10 mouse cellular contexts compared by ENCODE assay signal in genomic region chr10:80464381-80465035, GRCm38 (mm10). TPM values are rescaled to one million over a fixed set of nuclear protein-coding genes. Genes with fewer than 3 reads are reported as not detected.
DNase-seq lines count a peak whose midpoint lies in the region; ATAC-seq and TF ChIP-seq lines count a peak whose summit lies in the region.
"Had no signal": no experiment of that assay in that cellular context is flagged by ENCODE, and none has a peak within 500 bp of the region (broad histone marks: within the 10 kb centered on the region; RNA-seq: fewer than 3 reads in every experiment).

No protein-coding gene starts in this region.

- no peaks in the 10 kb centered on the region for H3K36me3 ChIP-seq in stomach, embryonic 14.5 days (ENCODE audit: control insufficient read depth, insufficient read depth, low read length)
- H3K36me3 ChIP-seq in stomach, postnatal 0 days (ENCODE audit: control insufficient read depth, insufficient read depth, low read length), result no peaks in the 10 kb centered on the region
- no peaks in the 10 kb centered on the region for H3K36me3 ChIP-seq in hindbrain, embryonic 10.5 days
- no peaks in the 10 kb centered on the region for H3K36me3 ChIP-seq in limb, embryonic 13.5 days

- TF ChIP-seq EP300 in stomach, postnatal 0 days (optimal IDR thresholded peaks at IDR 0.05), result no peak

- no peak for DNase-seq in stomach, postnatal 0 days (ENCODE audit: low spot score)
- DNase-seq in hindbrain, embryonic 10.5 days (ENCODE audit: low spot score), result no peak
- DNase-seq in urinary bladder, adult 2 months (ENCODE audit: low spot score), result no peak
- no peak for DNase-seq in adrenal gland, adult (ENCODE audit: inconsistent age in 2 of 2, low spot score in 1 of 2)
- DNase-seq in frontal cortex, postnatal 10 days (ENCODE audit: low spot score in 2 of 2), result no peak
- DNase-seq in left cerebral cortex, adult 8-10 months (ENCODE audit: low spot score in 2 of 2), result no peak

- 0 out of 2 replicates have a peak overlapping the region, but pooled peaks have one; percentile 18 for H3K9ac ChIP-seq in stomach, embryonic 14.5 days (replicated peaks; ENCODE audit: low read depth, low read length)
- H3K9ac ChIP-seq in stomach, postnatal 0 days (ENCODE audit: low read length), result no peak overlapping the region
- peak overlapping the region; percentile 53; the same call in 1 of the 2 replicates for H3K9ac ChIP-seq in limb, embryonic 13.5 days

- TF ChIP-seq CTCF in stomach, postnatal 0 days (IDR thresholded peaks at IDR 0.05; ENCODE audit: low read depth), result no peak

- no peak overlapping the region for H3K27ac ChIP-seq in stomach, embryonic 14.5 days (ENCODE audit: low read length)
- no peak overlapping the region for H3K27ac ChIP-seq in stomach, postnatal 0 days (replicated peaks)
- H3K27ac ChIP-seq in hindbrain, embryonic 10.5 days, result peak overlapping the region; percentile 40; the same call in 1 of the 2 replicates
- no peak overlapping the region for H3K27ac ChIP-seq in limb, embryonic 13.5 days

- H3K4me3 ChIP-seq in stomach, embryonic 14.5 days (ENCODE audit: low read depth, low read length), result no peak overlapping the region
- H3K4me3 ChIP-seq in stomach, postnatal 0 days (ENCODE audit: low read depth, low read length), result no peak overlapping the region
- H3K4me3 ChIP-seq in hindbrain, embryonic 10.5 days, result peak overlapping the region; percentile 29
- H3K4me3 ChIP-seq in limb, embryonic 13.5 days, result no peak overlapping the region

- H3K27me3 ChIP-seq in stomach, embryonic 14.5 days (ENCODE audit: control insufficient read depth, insufficient read depth, low read length), result no peaks in the 10 kb centered on the region
- no peaks in the 10 kb centered on the region for H3K27me3 ChIP-seq in stomach, postnatal 0 days (ENCODE audit: control insufficient read depth, insufficient read depth, low read length)
- peaks cover 42% of the 10 kb centered on the region for H3K27me3 ChIP-seq in hindbrain, embryonic 10.5 days (ENCODE audit: insufficient read depth, poor library complexity, severe bottlenecking)
- H3K27me3 ChIP-seq in limb, embryonic 13.5 days, result peaks cover 55% of the 10 kb centered on the region

- ATAC-seq in stomach, embryonic 14.5 days (ENCODE audit: insufficient number of reproducible peaks, insufficient read depth, low FRiP score, low read depth), result no peak
- ATAC-seq in stomach, postnatal 0 days (ENCODE audit: low FRiP score, low TSS enrichment), result no peak
- no peak for ATAC-seq in limb, embryonic 13.5 days (ENCODE audit: low FRiP score, low read depth)

- 0 out of 2 replicates have a peak overlapping the region, but pooled peaks have one; percentile 7 for H3K4me2 ChIP-seq in stomach, embryonic 14.5 days (replicated peaks; ENCODE audit: low read depth, low read length)
- H3K4me2 ChIP-seq in stomach, postnatal 0 days (replicated peaks; ENCODE audit: low read depth), result no peak overlapping the region
- peak overlapping the region; percentile 35 for H3K4me2 ChIP-seq in limb, embryonic 13.5 days (replicated peaks)

- H3K4me1 ChIP-seq in stomach, embryonic 14.5 days (ENCODE audit: control insufficient read depth, insufficient read depth, low read length), result no peaks in the 10 kb centered on the region
- H3K4me1 ChIP-seq in stomach, postnatal 0 days (replicated peaks; ENCODE audit: control insufficient read depth, insufficient read depth), result no peaks in the 10 kb centered on the region
- peaks cover 13% of the 10 kb centered on the region for H3K4me1 ChIP-seq in hindbrain, embryonic 10.5 days (replicated peaks)
- H3K4me1 ChIP-seq in limb, embryonic 13.5 days, result peaks cover 6% of the 10 kb centered on the region

- no peaks in the 10 kb centered on the region for H3K9me3 ChIP-seq in stomach, embryonic 14.5 days (ENCODE audit: control insufficient read depth, low read depth, low read length)
- no peaks in the 10 kb centered on the region for H3K9me3 ChIP-seq in stomach, postnatal 0 days (ENCODE audit: control insufficient read depth, low read length)
- H3K9me3 ChIP-seq in hindbrain, embryonic 10.5 days, result 0 out of 2 replicates have a peak, but pooled peaks cover 4% of the 10 kb centered on the region
- 0 out of 2 replicates have a peak, but pooled peaks cover 5% of the 10 kb centered on the region for H3K9me3 ChIP-seq in limb, embryonic 13.5 days

- WGBS in stomach, embryonic 14.5 days, result 13% methylated on average over 19 of the region's 19 CpGs
- 15% methylated on average over 19 of the region's 19 CpGs for WGBS in stomach, postnatal 0 days
- WGBS in hindbrain, embryonic 10.5 days, result 8% methylated on average over 19 of the region's 19 CpGs
- WGBS in limb, embryonic 13.5 days, result 7% methylated on average over 19 of the region's 19 CpGs

RNA-seq across cellular contexts. Expression of gene Onecut3, which starts 30.1 kb away (rescaled TPM):
- polyA plus RNA-seq in stomach, embryonic 14.5 days (2014; fragmentation: Nextera tagmentation; extraction: Ambion mirVana), result 0.25 and 0.53 TPM in 2 replicates
- polyA plus RNA-seq in stomach, postnatal 0 days (2015; fragmentation: Nextera tagmentation; extraction: Ambion mirVana), result 0.01 and 0.02 TPM in 2 replicates
- polyA plus RNA-seq in hindbrain, embryonic 10.5 days (2016; fragmentation: Nextera tagmentation; extraction: Ambion mirVana), result 1.1 and 2.0 TPM in 2 replicates
- not detected in 2 replicates for polyA plus RNA-seq in limb, embryonic 13.5 days (2015; fragmentation: Nextera tagmentation; extraction: Ambion mirVana)
- not detected in 2 replicates for polyA plus RNA-seq in urinary bladder, adult 2 months (2012; rRNA removed)
- total RNA-seq in left cerebral cortex, adult 8-10 months (2022), result not detected
- total RNA-seq: common myeloid progenitor, adult 5-6 weeks; layer of hippocampus, postnatal 14 days had no signal

RNA-seq across cellular contexts. Expression of gene Tcf3, which starts 31.1 kb away (rescaled TPM):
- 107 and 108 TPM in 2 replicates for polyA plus RNA-seq in stomach, embryonic 14.5 days (2014; fragmentation: Nextera tagmentation; extraction: Ambion mirVana)
- 30.9 and 37.0 TPM in 2 replicates for polyA plus RNA-seq in stomach, postnatal 0 days (2015; fragmentation: Nextera tagmentation; extraction: Ambion mirVana)
- 191 and 198 TPM in 2 replicates for polyA plus RNA-seq in hindbrain, embryonic 10.5 days (2016; fragmentation: Nextera tagmentation; extraction: Ambion mirVana)
- 153 and 157 TPM in 2 replicates for polyA plus RNA-seq in limb, embryonic 13.5 days (2015; fragmentation: Nextera tagmentation; extraction: Ambion mirVana)
- 29.7 and 35.4 TPM in 2 replicates for polyA plus RNA-seq in urinary bladder, adult 2 months (2012; rRNA removed)
- total RNA-seq in left cerebral cortex, adult 8-10 months (2022), result 10 to 100 TPM; 27.7 to 32.6 (median 31.4) TPM

RNA-seq across cellular contexts. Expression of gene Uqcr11, which starts 57.9 kb away (rescaled TPM):
- 645 and 784 TPM in 2 replicates for polyA plus RNA-seq in stomach, embryonic 14.5 days (2014; fragmentation: Nextera tagmentation; extraction: Ambion mirVana)
- polyA plus RNA-seq in stomach, postnatal 0 days (2015; fragmentation: Nextera tagmentation; extraction: Ambion mirVana), result 859 and 899 TPM in 2 replicates
- polyA plus RNA-seq in hindbrain, embryonic 10.5 days (2016; fragmentation: Nextera tagmentation; extraction: Ambion mirVana), result 648 and 654 TPM in 2 replicates
- 443 and 459 TPM in 2 replicates for polyA plus RNA-seq in limb, embryonic 13.5 days (2015; fragmentation: Nextera tagmentation; extraction: Ambion mirVana)
- 883 and 983 TPM in 2 replicates for polyA plus RNA-seq in urinary bladder, adult 2 months (2012; rRNA removed)
- total RNA-seq in left cerebral cortex, adult 8-10 months (2022), result 100 to 1,000 TPM; 332 to 408 (median 366) TPM
